Mouse (Mus musculus) embryonic facial prominence, embryonic 11.5 days (tissue): ENCODE measurements around the gene Zswim2. TPM values are rescaled to one million over a fixed set of nuclear protein-coding genes. Genes with fewer than 3 reads are reported as not detected.

Experiments
- ATAC-seq: fragments of 200-750 bp; cut with Nextera tagmentation; replicated peaks from 2 replicates; pipeline ENCODE4 v1.8.0; 2017; ENCODE audit warnings: low read depth; ENCODE audit not compliant: insufficient number of reproducible peaks, low FRiP score, low TSS enrichment
- DNase-seq: peaks from one replicate; pipeline ENCODE4 v3.0.0-alpha.2; 2015; ENCODE audit warnings: low spot score
- H3K27ac ChIP-seq: fragments of 300-500 bp; sonication (generic); replicated peaks from 2 replicates; pipeline ENCODE4 v1.5.1; 2014; ENCODE audit warnings: mild to moderate bottlenecking, low read depth, low read length, control low read depth
- H3K27me3 ChIP-seq: fragments of 300-500 bp; sonication (generic); 2 replicates; pipeline ENCODE4 v1.6.1; 2014; ENCODE audit warnings: mild to moderate bottlenecking, low read length, moderate library complexity, mixed read lengths; ENCODE audit not compliant: control insufficient read depth, insufficient read depth
- H3K36me3 ChIP-seq: fragments of 300-500 bp; sonication (generic); replicated peaks from 2 replicates; pipeline ENCODE4 v1.6.1; 2014; ENCODE audit warnings: low read depth, mild to moderate bottlenecking, low read length, moderate library complexity, mixed read lengths; ENCODE audit not compliant: control insufficient read depth, insufficient read depth
- H3K4me1 ChIP-seq: fragments of 300-500 bp; sonication (generic); 2 replicates; pipeline ENCODE4 v1.6.1; 2014; ENCODE audit warnings: low read length, mixed read lengths; ENCODE audit not compliant: control insufficient read depth, insufficient read depth
- H3K4me2 ChIP-seq: fragments of 300-500 bp; sonication (generic); 2 replicates; pipeline ENCODE4 v1.6.1; 2014; ENCODE audit warnings: low read depth, mild to moderate bottlenecking, control low read depth, low read length, moderate library complexity
- H3K4me3 ChIP-seq: fragments of 300-500 bp; sonication (generic); 2 replicates; pipeline ENCODE4 v1.5.1; 2014; ENCODE audit warnings: low read depth, low read length, control low read depth
- H3K9ac ChIP-seq: fragments of 300-500 bp; sonication (generic); replicated peaks from 2 replicates; pipeline ENCODE4 v1.6.1; 2014; ENCODE audit warnings: mild to moderate bottlenecking, control low read depth, low read length
- H3K9me3 ChIP-seq: fragments of 300-500 bp; sonication (generic); replicated peaks from 2 replicates; pipeline ENCODE4 v1.6.1; 2016; ENCODE audit warnings: mild to moderate bottlenecking, low read length, inconsistent platforms, mixed read lengths; ENCODE audit not compliant: control insufficient read depth
- WGBS: fragments of 180-500 bp; shearing (Covaris S2); extraction: QIAGEN DNeasy Blood & Tissue Kit; methylation state at CpG from one replicate; pipeline ENCODE4 v1.1.7; 2014; 5-methylcytosine and 5-hydroxymethylcytosine counted together
- polyA plus RNA-seq: library from polyadenylated mRNA; unstranded; fragments of >200 nt; fragmentation: Nextera tagmentation; extraction: Ambion mirVana; gene quantifications from 2 replicates; pipeline ENCODE4 v1.2.1, GENCODE M21; 2014

Zswim2 gene
- polyA plus RNA-seq, 1 experiment from 2014 or later = not detected

DNA sequence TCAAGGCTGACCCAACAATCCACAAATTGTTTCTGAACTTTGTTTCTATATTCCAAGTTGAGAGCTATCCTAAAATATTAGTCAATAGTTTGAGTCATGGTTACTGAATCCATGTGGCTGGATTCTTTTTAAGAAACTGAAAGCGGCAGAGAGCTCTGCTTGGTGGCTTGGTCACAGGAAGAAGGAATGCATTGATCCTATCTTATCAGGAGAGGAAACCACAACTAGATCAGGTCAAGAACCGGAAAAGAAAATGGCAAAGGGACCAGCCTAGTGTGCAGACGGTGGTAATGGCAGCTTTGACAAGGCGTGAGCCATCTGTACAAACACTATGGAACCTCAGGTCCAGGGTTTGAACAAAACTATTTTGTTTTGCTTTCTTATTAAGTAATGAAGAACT lies 764 bp upstream of the Zswim2 start:
- WGBS = 68% methylated on average over 4 of the region's 4 CpGs
- H3K4me3 ChIP-seq = no peak overlapping the region
- H3K4me1 ChIP-seq = no peaks in the 10 kb centered on the region
- H3K27ac ChIP-seq = no peak overlapping the region
- no peaks in the 10 kb centered on the region for H3K9me3 ChIP-seq
- DNase-seq (no peak), ATAC-seq (no peak)
- H3K27me3 ChIP-seq = no peaks in the 10 kb centered on the region
- H3K36me3 ChIP-seq = no peaks in the 10 kb centered on the region
- no peak overlapping the region for H3K9ac ChIP-seq
- no peak overlapping the region for H3K4me2 ChIP-seq

- Histone ChIP-seq H3K4me2 (peak overlapping the region; percentile 46; the same call in 1 of the 2 replicates), H3K27ac (no peak overlapping the region), H3K4me1 (no peaks in the 10 kb centered on the region), H3K9ac (no peak overlapping the region), H3K4me3 (no peak overlapping the region), H3K36me3 (no peaks in the 10 kb centered on the region), H3K27me3 (no peaks in the 10 kb centered on the region), H3K9me3 (no peaks in the 10 kb centered on the region)
- ATAC-seq (no peak), DNase-seq (no peak)
- WGBS = 43% methylated on average over 3 of the region's 3 CpGs
Observed at GRCm38 (mm10) chr2:83941378-83941777, 350 bp upstream of the Zswim2 start.

DNA sequence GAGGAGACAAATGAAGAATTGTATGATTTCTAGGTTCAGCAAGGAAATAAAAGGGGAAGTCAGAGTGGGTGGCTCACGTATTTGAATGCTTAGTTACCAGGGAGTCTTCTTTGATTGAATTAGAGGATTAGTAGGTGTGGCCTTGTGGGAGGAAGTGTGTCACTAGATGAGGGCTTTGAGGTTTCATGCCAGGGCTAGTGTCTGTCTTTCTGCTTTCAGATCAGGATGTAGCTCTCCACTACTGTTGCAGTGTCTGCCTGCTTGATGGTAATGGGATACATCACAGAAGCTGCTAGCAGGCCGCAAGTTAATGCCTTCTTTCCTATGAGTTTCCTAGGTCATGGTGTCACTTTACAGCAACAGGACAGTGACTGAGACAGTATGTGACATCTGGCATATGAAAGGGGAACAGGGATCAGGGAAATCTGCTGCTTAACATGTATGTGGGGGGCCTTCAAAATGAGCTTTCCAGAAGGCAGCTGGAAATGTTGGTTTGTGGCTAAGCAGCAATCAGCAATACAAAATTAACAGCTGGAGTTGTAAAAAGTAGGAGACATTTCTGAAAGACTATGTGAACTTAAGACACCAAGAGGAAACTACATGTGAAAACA lies 11.4 kb downstream of the Zswim2 start:
- H3K27me3 ChIP-seq = no peaks in the 10 kb centered on the region
- H3K4me3 ChIP-seq = no peak overlapping the region
- H3K4me2 ChIP-seq = no peak overlapping the region
- H3K9ac ChIP-seq = no peak overlapping the region
- no peaks in the 10 kb centered on the region for H3K9me3 ChIP-seq
- H3K4me1 ChIP-seq = no peaks in the 10 kb centered on the region
- DNase-seq (no peak), ATAC-seq (no peak)
- H3K27ac ChIP-seq = no peak overlapping the region
- H3K36me3 ChIP-seq = no peaks in the 10 kb centered on the region
- 28% methylated on average over 2 of the region's 2 CpGs for WGBS

GRCm38 (mm10) chr2:83901896-83902540 lies 39.0 kb downstream of the Zswim2 start:
- H3K9me3 ChIP-seq = no peaks in the 10 kb centered on the region
- 69% methylated on average over 2 of the region's 2 CpGs for WGBS
- no peak overlapping the region for H3K27ac ChIP-seq
- no peak overlapping the region for H3K9ac ChIP-seq
- no peak for DNase-seq
- no peaks in the 10 kb centered on the region for H3K36me3 ChIP-seq
- ATAC-seq = no peak
- H3K27me3 ChIP-seq = no peaks in the 10 kb centered on the region
- no peaks in the 10 kb centered on the region for H3K4me1 ChIP-seq
- no peak overlapping the region for H3K4me2 ChIP-seq
- no peak overlapping the region for H3K4me3 ChIP-seq

DNA sequence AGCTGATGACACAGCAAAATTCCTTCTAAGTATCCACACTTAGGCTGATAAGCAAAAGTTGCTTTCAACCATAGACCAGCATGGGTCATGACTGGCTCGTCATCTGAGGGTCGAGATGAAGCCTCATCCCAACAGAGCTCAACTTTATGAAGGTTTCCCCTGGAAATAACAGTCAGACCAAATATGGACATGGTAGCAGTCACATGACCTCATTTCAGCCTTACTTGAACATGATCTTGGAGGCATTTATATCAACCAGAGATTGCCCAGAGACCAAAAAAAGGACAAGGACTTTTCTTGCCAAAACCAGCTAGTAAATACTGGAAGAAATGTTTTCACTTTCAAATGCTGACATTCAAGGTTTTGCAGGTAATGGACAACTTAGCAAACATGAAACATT lies 47.3 kb downstream of the Zswim2 start:
- ATAC-seq (no peak), DNase-seq (no peak)
- no peaks in the 10 kb centered on the region for H3K27me3 ChIP-seq
- H3K4me1 ChIP-seq = no peaks in the 10 kb centered on the region
- no peaks in the 10 kb centered on the region for H3K36me3 ChIP-seq
- H3K4me3 ChIP-seq = no peak overlapping the region
- H3K27ac ChIP-seq = no peak overlapping the region
- no peak overlapping the region for H3K4me2 ChIP-seq
- H3K9ac ChIP-seq = no peak overlapping the region
- H3K9me3 ChIP-seq = no peaks in the 10 kb centered on the region
- WGBS = 96% methylated on average over 2 of the region's 2 CpGs

DNA sequence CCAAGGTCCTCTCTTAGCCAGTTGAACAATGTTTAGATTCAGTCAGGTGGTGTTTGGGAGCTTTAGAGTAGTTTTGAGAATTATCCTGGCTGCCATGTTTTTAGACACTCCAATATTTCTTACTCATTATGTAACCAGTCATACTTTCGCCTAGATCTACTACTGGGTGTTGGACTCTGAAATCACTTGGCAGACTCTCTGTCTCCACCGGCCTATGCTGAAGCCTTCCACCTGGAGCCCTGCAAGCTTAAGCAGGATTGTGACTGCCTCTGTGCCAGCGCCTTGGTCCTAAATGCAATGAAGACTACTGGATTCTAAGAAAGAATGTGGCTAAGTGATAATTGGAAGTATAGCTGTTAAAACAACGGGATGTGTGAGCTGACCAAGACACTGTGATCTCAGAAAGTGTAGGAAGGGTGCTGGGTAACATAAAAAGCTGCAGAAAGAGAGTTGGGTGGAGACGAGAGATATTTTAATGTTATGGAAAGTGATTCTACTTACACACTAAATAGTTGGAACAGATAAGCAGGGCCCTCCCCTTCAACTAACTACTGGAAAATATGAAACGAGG lies 57.1 kb downstream of the Zswim2 start:
- Histone ChIP-seq H3K4me3 (no peak overlapping the region), H3K9ac (no peak overlapping the region), H3K27me3 (no peaks in the 10 kb centered on the region), H3K4me1 (no peaks in the 10 kb centered on the region), H3K36me3 (no peaks in the 10 kb centered on the region), H3K4me2 (no peak overlapping the region), H3K27ac (no peak overlapping the region), H3K9me3 (no peaks in the 10 kb centered on the region)
- DNase-seq (no peak), ATAC-seq (no peak)
- 86% methylated on average over 6 of the region's 6 CpGs for WGBS

Other genes with a start within 250 kb of the Zswim2 start
- 59.7 and 76.1 TPM in 2 replicates for gene Itgav, start 216.8 kb downstream of the Zswim2 start, polyA plus RNA-seq
- gene Fam171b, start 128.6 kb downstream of the Zswim2 start, polyA plus RNA-seq = 26.6 and 30.9 TPM in 2 replicates
- gene Gm13698, start 14.5 kb upstream of the Zswim2 start, polyA plus RNA-seq = not detected in 2 replicates
- gene Gm13693, start 20.3 kb upstream of the Zswim2 start, polyA plus RNA-seq = not detected in 2 replicates
- not detected in 2 replicates for gene Gm13695, start 26.1 kb upstream of the Zswim2 start, polyA plus RNA-seq
- gene Gm13696, start 31.9 kb upstream of the Zswim2 start, polyA plus RNA-seq = not detected in 2 replicates
- not detected in 2 replicates for gene Gm13694, start 37.7 kb upstream of the Zswim2 start, polyA plus RNA-seq
- not detected in 2 replicates for gene Gm13697, start 43.5 kb upstream of the Zswim2 start, polyA plus RNA-seq
- gene Gm13691, start 49.3 kb upstream of the Zswim2 start, polyA plus RNA-seq = not detected in 2 replicates